ENCODE assay signal across 10 mouse cellular contexts in genomic region chr11:61590516-61591213, GRCm38 (mm10). TPM values are rescaled to one million over a fixed set of nuclear protein-coding genes. Genes with fewer than 3 reads are reported as not detected.
DNase-seq lines count a peak whose midpoint lies in the region; ATAC-seq and TF ChIP-seq lines count a peak whose summit lies in the region.
"Had no signal": no experiment of that assay in that cellular context is flagged by ENCODE, and none has a peak within 500 bp of the region (broad histone marks: within the 10 kb centered on the region; RNA-seq: fewer than 3 reads in every experiment).

No protein-coding gene starts in this region.

- no peak overlapping the region for H3K4me3 ChIP-seq in layer of hippocampus, adult 2 months
- no peak overlapping the region for H3K4me3 ChIP-seq in lung, postnatal 0 days (ENCODE audit: low read depth, low read length)
- H3K4me3 ChIP-seq in forebrain, embryonic 14.5 days (ENCODE audit: low read depth, low read length) = no peak overlapping the region
- H3K4me3 ChIP-seq: forebrain, embryonic 13.5 days; intestine, embryonic 15.5 days had no signal

- 33% methylated on average over 7 of the region's 7 CpGs for WGBS in lung, postnatal 0 days
- WGBS in forebrain, embryonic 14.5 days = 71% methylated on average over 7 of the region's 7 CpGs

- no peak for TF ChIP-seq CTCF in layer of hippocampus, adult 2 months (conservative IDR thresholded peaks at IDR 0.05)
- TF ChIP-seq CTCF in lung, postnatal 0 days (IDR thresholded peaks at IDR 0.05) = no peak

- TF ChIP-seq EP300 in lung, postnatal 0 days (IDR thresholded peaks at IDR 0.05) = peak; percentile 48

- no peaks in the 10 kb centered on the region for H3K4me1 ChIP-seq in lung, postnatal 0 days (ENCODE audit: insufficient read depth, low read depth, low read length)
- no peaks in the 10 kb centered on the region for H3K4me1 ChIP-seq in forebrain, embryonic 14.5 days (ENCODE audit: control insufficient read depth, insufficient read depth, low read length)
- H3K4me1 ChIP-seq: forebrain, embryonic 13.5 days had no signal

- DNase-seq in layer of hippocampus, adult 2 months (ENCODE audit: low spot score in 2 of 2) = peak; percentile 17 to 33
- DNase-seq in layer of hippocampus, adult 9-10 months (ENCODE audit: low spot score) = no peak
- DNase-seq in gastrocnemius, adult 18-20 months (ENCODE audit: low spot score) = peak; percentile 71
- DNase-seq in heart, postnatal 4 days = peak; percentile 52
- DNase-seq in lung, postnatal 0 days (ENCODE audit: low spot score) = peak; percentile 89
- DNase-seq in thymus, postnatal 4 days = no peak
- no peak for DNase-seq in forebrain, embryonic 14.5 days (ENCODE audit: low spot score)
- DNase-seq in frontal cortex, postnatal 10 days (ENCODE audit: low spot score in 2 of 2) = no peak

- no peaks in the 10 kb centered on the region for H3K27me3 ChIP-seq in lung, postnatal 0 days (replicated peaks; ENCODE audit: insufficient read depth, low read length)
- H3K27me3 ChIP-seq in forebrain, embryonic 14.5 days (replicated peaks; ENCODE audit: control insufficient read depth, insufficient read depth, low read length) = no peaks in the 10 kb centered on the region
- H3K27me3 ChIP-seq: forebrain, embryonic 13.5 days; intestine, embryonic 15.5 days had no signal

- H3K27ac ChIP-seq in layer of hippocampus, adult 2 months = peak overlapping the region; percentile 52
- H3K27ac ChIP-seq in lung, postnatal 0 days (ENCODE audit: low read length) = peak overlapping the region; percentile 78
- H3K27ac ChIP-seq in forebrain, embryonic 14.5 days (ENCODE audit: low read depth, low read length) = no peak overlapping the region
- H3K27ac ChIP-seq: forebrain, embryonic 13.5 days; intestine, embryonic 15.5 days had no signal

- ATAC-seq in lung, postnatal 0 days = peak; percentile 95
- ATAC-seq in forebrain, embryonic 14.5 days = no peak
- ATAC-seq: forebrain, embryonic 13.5 days; intestine, embryonic 15.5 days had no signal

- no peaks in the 10 kb centered on the region for H3K9me3 ChIP-seq in lung, postnatal 0 days (ENCODE audit: low read length)
- H3K9me3 ChIP-seq in forebrain, embryonic 14.5 days (replicated peaks; ENCODE audit: control insufficient read depth, low read length) = no peaks in the 10 kb centered on the region
- H3K9me3 ChIP-seq: intestine, embryonic 15.5 days had no signal

- H3K4me2 ChIP-seq in lung, postnatal 0 days (replicated peaks; ENCODE audit: low read depth, low read length) = no peak overlapping the region
- H3K4me2 ChIP-seq in forebrain, embryonic 14.5 days (ENCODE audit: low read length) = no peak overlapping the region
- H3K4me2 ChIP-seq: forebrain, embryonic 13.5 days; intestine, embryonic 15.5 days had no signal

- H3K36me3 ChIP-seq in lung, postnatal 0 days (ENCODE audit: insufficient read depth, low read length) = no peaks in the 10 kb centered on the region
- H3K36me3 ChIP-seq in forebrain, embryonic 14.5 days (ENCODE audit: control insufficient read depth, insufficient read depth, low read length) = no peaks in the 10 kb centered on the region
- H3K36me3 ChIP-seq: intestine, embryonic 15.5 days had no signal

- 0 out of 2 replicates have a peak overlapping the region, but pooled peaks have one; percentile 5 for H3K9ac ChIP-seq in lung, postnatal 0 days (replicated peaks; ENCODE audit: low read depth)
- no peak overlapping the region for H3K9ac ChIP-seq in forebrain, embryonic 14.5 days (ENCODE audit: low read length)
- H3K9ac ChIP-seq: forebrain, embryonic 13.5 days; intestine, embryonic 15.5 days had no signal

RNA-seq across cellular contexts. Expression of gene Epn2, which starts 11.2 kb away (rescaled TPM):
- total RNA-seq in layer of hippocampus, adult 2 months (2021) = 100 to 1,000 TPM; 162 to 170 TPM
- 10 to 100 TPM; 23.2 to 25.1 TPM for total RNA-seq in gastrocnemius, adult 18-20 months (2021)
- 10 to 100 TPM; 33.6 to 34.7 TPM for total RNA-seq in heart, postnatal 4 days (2021)
- 41.0 and 47.7 TPM in 2 replicates for polyA plus RNA-seq in lung, postnatal 0 days (2015; fragmentation: Nextera tagmentation; extraction: Ambion mirVana)
- 54.3 and 72.2 TPM in 2 replicates for polyA plus RNA-seq in forebrain, embryonic 14.5 days (2014; fragmentation: Nextera tagmentation; extraction: Ambion mirVana)

Comparison
In these comparisons a context has a peak if more than half of its experiments do, and no peak if none do; other contexts are left out.
1. DNase-seq: peak in layer of hippocampus, adult 2 months (2 of 2), gastrocnemius, adult 18-20 months (single experiment), heart, postnatal 4 days (single experiment) and lung, postnatal 0 days (single experiment); none in layer of hippocampus, adult 9-10 months (single experiment), thymus, postnatal 4 days (single experiment), forebrain, embryonic 14.5 days (single experiment) and frontal cortex, postnatal 10 days (0 of 2).
2. RNA of gene Epn2, which starts 11.2 kb away (total RNA-seq): 162 to 170 TPM in layer of hippocampus, adult 2 months; 33.6 to 34.7 TPM in heart, postnatal 4 days and 23.2 to 25.1 TPM in gastrocnemius, adult 18-20 months; every median in the first group is over 4 times any median in the second.